Comparison of ENCODE assay signal across 15 mouse cellular contexts in the genomic region with DNA sequence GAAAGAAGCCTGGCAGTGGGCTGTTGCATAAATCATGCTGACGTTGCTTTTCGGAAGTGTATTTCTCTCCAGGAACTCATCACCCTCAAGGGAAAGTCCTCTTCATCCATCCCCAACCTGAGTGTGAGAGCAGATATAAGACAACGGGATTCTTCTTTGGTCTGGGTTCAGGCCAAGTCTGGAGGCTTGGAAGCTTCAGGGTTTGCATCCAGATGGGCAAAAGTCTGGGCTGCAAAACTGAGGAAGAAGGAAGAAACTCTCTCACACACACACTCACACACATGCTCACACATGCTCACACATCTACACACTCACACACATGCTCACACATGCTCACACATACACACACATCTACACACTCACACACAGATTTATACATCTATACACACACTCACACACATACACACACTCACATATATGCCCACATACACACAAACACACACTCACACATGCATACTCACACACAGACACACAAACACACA.
A peak's percentile ranks its signal among the peaks of the same experiment; 100 is the strongest.
DNase-seq lines count a peak whose midpoint lies in the region; ATAC-seq and TF ChIP-seq lines count a peak whose summit lies in the region.
"Had no signal": no experiment of that assay in that cellular context is flagged by ENCODE, and none has a peak within 500 bp of the region (broad histone marks: within the 10 kb centered on the region; RNA-seq: fewer than 3 reads in every experiment).

No protein-coding gene starts in this region.

- DNase-seq in forebrain, embryonic 11.5 days (ENCODE audit: low spot score) = no peak
- DNase-seq in heart, postnatal 36 days = no peak
- DNase-seq in lung, postnatal 0 days (ENCODE audit: low spot score) = no peak
- no peak for DNase-seq in lung, postnatal 4 days
- no peak for DNase-seq in stomach, postnatal 0 days (ENCODE audit: low spot score)
- no peak for DNase-seq in layer of hippocampus, postnatal 10 days (ENCODE audit: low spot score in 2 of 2)
- DNase-seq: cerebellum, adult 8-10 months; embryo, embryonic 11 days; gastrocnemius, postnatal 25 days; left cerebral cortex, postnatal 4 days; right cerebral cortex, postnatal 14 days had no signal

- H3K36me3 ChIP-seq in forebrain, embryonic 13.5 days (ENCODE audit: poor library complexity, severe bottlenecking) = no peaks in the 10 kb centered on the region
- H3K36me3 ChIP-seq in forebrain, embryonic 11.5 days (ENCODE audit: control insufficient read depth, insufficient read depth, low read length) = no peaks in the 10 kb centered on the region
- H3K36me3 ChIP-seq in heart, embryonic 16.5 days (ENCODE audit: control insufficient read depth, insufficient read depth) = no peaks in the 10 kb centered on the region
- no peaks in the 10 kb centered on the region for H3K36me3 ChIP-seq in lung, postnatal 0 days (ENCODE audit: insufficient read depth, low read length)
- no peaks in the 10 kb centered on the region for H3K36me3 ChIP-seq in stomach, postnatal 0 days (ENCODE audit: control insufficient read depth, insufficient read depth, low read length)
- H3K36me3 ChIP-seq: midbrain, embryonic 13.5 days had no signal

- WGBS in forebrain, embryonic 13.5 days = 68% methylated on average over 3 of the region's 3 CpGs
- WGBS in forebrain, embryonic 11.5 days = 87% methylated on average over 3 of the region's 3 CpGs
- WGBS in heart, embryonic 16.5 days = 20% methylated on average over 3 of the region's 3 CpGs
- 20% methylated on average over 3 of the region's 3 CpGs for WGBS in lung, postnatal 0 days
- 34% methylated on average over 3 of the region's 3 CpGs for WGBS in stomach, postnatal 0 days

- TF ChIP-seq CTCF in lung, postnatal 0 days (IDR thresholded peaks at IDR 0.05) = no peak
- TF ChIP-seq CTCF in stomach, postnatal 0 days (IDR thresholded peaks at IDR 0.05; ENCODE audit: low read depth) = no peak

- TF ChIP-seq EP300 in lung, postnatal 0 days (IDR thresholded peaks at IDR 0.05) = no peak
- no peak for TF ChIP-seq EP300 in stomach, postnatal 0 days (optimal IDR thresholded peaks at IDR 0.05)

- H3K4me3 ChIP-seq in forebrain, embryonic 13.5 days = no peak overlapping the region
- H3K4me3 ChIP-seq in forebrain, embryonic 11.5 days (ENCODE audit: low read depth, low read length) = no peak overlapping the region
- H3K4me3 ChIP-seq in heart, embryonic 16.5 days (ENCODE audit: low read length) = no peak overlapping the region
- H3K4me3 ChIP-seq in lung, postnatal 0 days (ENCODE audit: low read depth, low read length) = no peak overlapping the region
- H3K4me3 ChIP-seq in stomach, postnatal 0 days (ENCODE audit: low read depth, low read length) = no peak overlapping the region
- H3K4me3 ChIP-seq: midbrain, embryonic 13.5 days had no signal

- H3K4me2 ChIP-seq in forebrain, embryonic 13.5 days = no peak overlapping the region
- no peak overlapping the region for H3K4me2 ChIP-seq in forebrain, embryonic 11.5 days (ENCODE audit: low read depth, low read length, severe bottlenecking)
- H3K4me2 ChIP-seq in heart, embryonic 16.5 days (ENCODE audit: low read depth, low read length) = peak overlapping the region; percentile 45
- no peak overlapping the region for H3K4me2 ChIP-seq in lung, postnatal 0 days (replicated peaks; ENCODE audit: low read depth, low read length)
- no peak overlapping the region for H3K4me2 ChIP-seq in stomach, postnatal 0 days (replicated peaks; ENCODE audit: low read depth)
- H3K4me2 ChIP-seq: midbrain, embryonic 13.5 days had no signal

- peaks cover 29% of the 10 kb centered on the region for H3K4me1 ChIP-seq in forebrain, embryonic 13.5 days
- no peaks in the 10 kb centered on the region for H3K4me1 ChIP-seq in forebrain, embryonic 11.5 days (replicated peaks; ENCODE audit: control insufficient read depth, insufficient read depth, low read length)
- peaks cover 27% of the 10 kb centered on the region for H3K4me1 ChIP-seq in heart, embryonic 16.5 days (ENCODE audit: control insufficient read depth, insufficient read depth, low read length)
- H3K4me1 ChIP-seq in lung, postnatal 0 days (ENCODE audit: insufficient read depth, low read depth, low read length) = 0 out of 2 replicates have a peak, but pooled peaks cover 11% of the 10 kb centered on the region
- no peaks in the 10 kb centered on the region; the same call in 1 of the 2 replicates for H3K4me1 ChIP-seq in stomach, postnatal 0 days (replicated peaks; ENCODE audit: control insufficient read depth, insufficient read depth)

- ATAC-seq in forebrain, embryonic 13.5 days = peak; percentile 61
- no peak for ATAC-seq in forebrain, embryonic 11.5 days (replicated peaks; ENCODE audit: low FRiP score)
- no peak for ATAC-seq in heart, embryonic 16.5 days (replicated peaks; ENCODE audit: extremely low read depth, insufficient read depth, low FRiP score)
- ATAC-seq in lung, postnatal 0 days = no peak; the same call in 1 of the 2 replicates
- ATAC-seq in stomach, postnatal 0 days (ENCODE audit: low FRiP score, low TSS enrichment) = no peak
- ATAC-seq: inflammation-experienced regulatory T-cells, adult 6 months; midbrain, embryonic 13.5 days had no signal

- H3K27ac ChIP-seq in forebrain, embryonic 13.5 days = peak overlapping the region; percentile 61
- H3K27ac ChIP-seq in forebrain, embryonic 11.5 days (ENCODE audit: low read depth, low read length) = no peak overlapping the region
- peak overlapping the region; percentile 76 for H3K27ac ChIP-seq in heart, embryonic 16.5 days (ENCODE audit: low read length)
- peak overlapping the region; percentile 21; the same call in 1 of the 2 replicates for H3K27ac ChIP-seq in lung, postnatal 0 days (ENCODE audit: low read length)
- 0 out of 2 replicates have a peak overlapping the region, but pooled peaks have one; percentile 24 for H3K27ac ChIP-seq in stomach, postnatal 0 days (replicated peaks)
- H3K27ac ChIP-seq: midbrain, embryonic 13.5 days had no signal

- no peaks in the 10 kb centered on the region for H3K9me3 ChIP-seq in forebrain, embryonic 13.5 days (replicated peaks)
- H3K9me3 ChIP-seq in forebrain, embryonic 11.5 days (ENCODE audit: control insufficient read depth, low read length) = no peaks in the 10 kb centered on the region
- H3K9me3 ChIP-seq in heart, embryonic 16.5 days (replicated peaks; ENCODE audit: control insufficient read depth, low read length) = no peaks in the 10 kb centered on the region
- H3K9me3 ChIP-seq in lung, postnatal 0 days (ENCODE audit: low read length) = no peaks in the 10 kb centered on the region
- no peaks in the 10 kb centered on the region for H3K9me3 ChIP-seq in stomach, postnatal 0 days (ENCODE audit: control insufficient read depth, low read length)
- H3K9me3 ChIP-seq: midbrain, embryonic 13.5 days had no signal

- no peaks in the 10 kb centered on the region for H3K27me3 ChIP-seq in forebrain, embryonic 13.5 days
- H3K27me3 ChIP-seq in forebrain, embryonic 11.5 days (ENCODE audit: control insufficient read depth, insufficient read depth, low read length) = no peaks in the 10 kb centered on the region
- H3K27me3 ChIP-seq in heart, embryonic 16.5 days (ENCODE audit: control insufficient read depth, insufficient read depth, low read length) = no peaks in the 10 kb centered on the region
- H3K27me3 ChIP-seq in lung, postnatal 0 days (replicated peaks; ENCODE audit: insufficient read depth, low read length) = no peaks in the 10 kb centered on the region
- H3K27me3 ChIP-seq in stomach, postnatal 0 days (ENCODE audit: control insufficient read depth, insufficient read depth, low read length) = no peaks in the 10 kb centered on the region
- H3K27me3 ChIP-seq: midbrain, embryonic 13.5 days had no signal

- intact Hi-C loops in heart, postnatal 36 days (cut with DNase I) = loop anchor here (2.0 kb wide), 1 partner anchor 21 kb away; no protein-coding TSS in a partner anchor

- H3K9ac ChIP-seq in forebrain, embryonic 13.5 days = no peak overlapping the region
- no peak overlapping the region for H3K9ac ChIP-seq in forebrain, embryonic 11.5 days (ENCODE audit: low read length)
- no peak overlapping the region for H3K9ac ChIP-seq in heart, embryonic 16.5 days (ENCODE audit: low read length)
- H3K9ac ChIP-seq in lung, postnatal 0 days (replicated peaks; ENCODE audit: low read depth) = no peak overlapping the region
- H3K9ac ChIP-seq in stomach, postnatal 0 days (ENCODE audit: low read length) = no peak overlapping the region
- H3K9ac ChIP-seq: midbrain, embryonic 13.5 days had no signal
